In the genomic region with DNA sequence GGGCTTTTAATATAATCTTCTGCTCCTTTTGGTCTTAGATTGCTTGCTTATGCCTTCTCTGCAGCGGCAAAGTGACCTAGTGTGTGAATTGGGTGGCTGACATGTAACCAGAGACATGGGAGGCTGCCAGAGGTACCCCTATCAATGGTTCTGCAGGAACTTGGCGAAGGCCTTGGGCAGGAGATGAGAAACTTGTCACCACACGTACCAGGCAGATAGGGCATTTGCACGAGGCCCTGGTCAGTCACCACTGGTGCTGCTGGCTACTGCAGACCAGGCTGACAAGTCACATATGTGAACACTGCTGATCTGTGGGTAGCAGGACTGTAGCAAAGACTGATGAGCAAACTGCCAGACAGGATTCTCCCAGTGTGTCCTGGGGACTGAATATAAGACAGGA, we compare ENCODE assay signal across 26 mouse cellular contexts.
DNase-seq lines count a peak whose midpoint lies in the region; ATAC-seq lines count a peak whose summit lies in the region.
"Had no signal": no experiment of that assay in that cellular context is flagged by ENCODE, and none has a peak within 500 bp of the region (broad histone marks: within the 10 kb centered on the region; RNA-seq: fewer than 3 reads in every experiment).

No protein-coding gene starts in this region.

- H3K36me3 ChIP-seq in heart, embryonic 12.5 days, result peaks cover 66% of the 10 kb centered on the region

- no peaks in the 10 kb centered on the region for H3K9me3 ChIP-seq in heart, embryonic 12.5 days (replicated peaks)
- H3K9me3 ChIP-seq: embryonic facial prominence, embryonic 10.5 days; embryonic facial prominence, embryonic 13.5 days; heart, embryonic 13.5 days; hindbrain, embryonic 10.5 days; hindbrain, embryonic 13.5 days; intestine, embryonic 15.5 days had no signal

- no peak overlapping the region for H3K4me3 ChIP-seq in heart, embryonic 12.5 days
- H3K4me3 ChIP-seq: embryonic facial prominence, embryonic 10.5 days; embryonic facial prominence, embryonic 13.5 days; gastrocnemius, adult 2 months; heart, embryonic 13.5 days; hindbrain, embryonic 10.5 days; hindbrain, embryonic 13.5 days; intestine, embryonic 15.5 days had no signal

- ATAC-seq in heart, embryonic 12.5 days (ENCODE audit: insufficient number of reproducible peaks, low FRiP score), result no peak
- peak; percentile 69 for ATAC-seq in megakaryocyte progenitor cell, adult 5-6 weeks (replicated peaks; ENCODE audit: poor library complexity)
- ATAC-seq in monocyte, adult 5-6 weeks (replicated peaks; ENCODE audit: insufficient number of reproducible peaks, low FRiP score, low TSS enrichment, poor library complexity, severe bottlenecking), result no peak
- ATAC-seq: activated CD4-positive, CD25-positive, alpha-beta regulatory T cell, adult 4 months; forebrain, embryonic 14.5 days; forebrain, postnatal 0 days; hindbrain, embryonic 16.5 days; intestine, embryonic 15.5 days had no signal

- H3K9ac ChIP-seq in heart, embryonic 12.5 days, result no peak overlapping the region
- H3K9ac ChIP-seq: embryonic facial prominence, embryonic 13.5 days; forebrain, postnatal 0 days; heart, embryonic 13.5 days; hindbrain, embryonic 13.5 days; intestine, embryonic 15.5 days had no signal

- intact Hi-C loops in heart, postnatal 36 days (cut with DNase I), result no loop called here
- intact Hi-C loops in heart, postnatal 10 days (cut with DNase I), result no loop called here

- WGBS in heart, embryonic 12.5 days, result 82% methylated on average over 4 of the region's 4 CpGs

- no peaks in the 10 kb centered on the region for H3K27me3 ChIP-seq in heart, embryonic 12.5 days (replicated peaks)
- H3K27me3 ChIP-seq: embryonic facial prominence, embryonic 13.5 days; heart, embryonic 13.5 days; hindbrain, embryonic 13.5 days; intestine, embryonic 15.5 days had no signal

- no peak overlapping the region for H3K4me2 ChIP-seq in heart, embryonic 12.5 days
- H3K4me2 ChIP-seq: embryonic facial prominence, embryonic 13.5 days; heart, embryonic 13.5 days; hindbrain, embryonic 13.5 days; intestine, embryonic 15.5 days had no signal

- H3K27ac ChIP-seq in heart, embryonic 12.5 days (ENCODE audit: poor library complexity, severe bottlenecking), result no peak overlapping the region
- H3K27ac ChIP-seq: embryonic facial prominence, embryonic 10.5 days; embryonic facial prominence, embryonic 13.5 days; gastrocnemius, adult 2 months; hindbrain, embryonic 10.5 days; hindbrain, embryonic 13.5 days; intestine, embryonic 15.5 days had no signal

- DNase-seq in heart, adult 11 months, result peak; percentile 95
- no peak for DNase-seq in heart, postnatal 36 days
- peak; percentile 40 to 49 for DNase-seq in heart, postnatal 10 days
- DNase-seq: adrenal gland, adult 8-10 months; adrenal gland, postnatal 25 days; cerebellum, adult 11-12 months; cerebellum, adult 8-10 months; cerebellum, postnatal 10 days; cerebellum, postnatal 36 days; embryo, embryonic 11 days; forebrain, postnatal 0 days; gastrocnemius, adult 2 months; gastrocnemius, postnatal 14 days; kidney, adult 11 months had no signal

- peaks cover 18% of the 10 kb centered on the region for H3K4me1 ChIP-seq in heart, embryonic 12.5 days (replicated peaks)
- H3K4me1 ChIP-seq: embryonic facial prominence, embryonic 10.5 days; embryonic facial prominence, embryonic 13.5 days; hindbrain, embryonic 10.5 days; intestine, embryonic 15.5 days had no signal

Comparison
In these comparisons a context has a peak if more than half of its experiments do, and no peak if none do; other contexts are left out.
1. DNase-seq: peak in heart, adult 11 months (single experiment) and heart, postnatal 10 days (2 of 2); none in heart, postnatal 36 days (0 of 2).